Comparison of ENCODE assay signal across 9 mouse cellular contexts in the genomic region with DNA sequence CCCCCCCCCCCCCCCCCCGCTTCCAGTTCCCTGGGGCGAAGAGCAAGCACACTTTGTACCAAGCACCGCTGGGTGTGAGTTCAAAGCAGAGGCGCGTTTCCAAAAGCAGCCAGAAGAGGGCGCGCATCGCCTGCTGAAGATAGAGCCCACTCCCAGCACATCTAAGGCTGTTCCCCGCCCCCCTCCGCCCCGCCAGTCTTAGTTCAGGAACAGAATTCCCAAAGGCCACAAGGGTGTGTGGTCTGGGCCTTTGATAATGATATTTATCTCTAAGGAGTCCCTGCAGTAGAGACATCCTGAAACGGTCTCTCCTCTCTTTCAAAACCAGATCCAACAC. TPM values are rescaled to one million over a fixed set of nuclear protein-coding genes. Genes with fewer than 3 reads are reported as not detected.
DNase-seq lines count a peak whose midpoint lies in the region; ATAC-seq lines count a peak whose summit lies in the region.
"Had no signal": no experiment of that assay in that cellular context is flagged by ENCODE, and none has a peak within 500 bp of the region (broad histone marks: within the 10 kb centered on the region; RNA-seq: fewer than 3 reads in every experiment).

No protein-coding gene starts in this region.

- H3K4me1 ChIP-seq in hindbrain, embryonic 14.5 days (replicated peaks; ENCODE audit: control insufficient read depth, insufficient read depth, low read length), result 0 out of 2 replicates have a peak, but pooled peaks cover 8% of the 10 kb centered on the region

- H3K9ac ChIP-seq in hindbrain, embryonic 14.5 days, result peak overlapping the region; percentile 57; the same call in 1 of the 2 replicates

- peaks cover 13% of the 10 kb centered on the region for H3K27me3 ChIP-seq in hindbrain, embryonic 14.5 days (ENCODE audit: control insufficient read depth, insufficient read depth, low read length)

- DNase-seq in T-cell, adult 2 months (ENCODE audit: low spot score), result peak; percentile 3
- DNase-seq in cerebellum, postnatal 25 days, result peak; percentile 83 to 90
- peak; percentile 93 for DNase-seq in frontal cortex, postnatal 36 days (ENCODE audit: low spot score in 2 of 2)
- peak; percentile 95 for DNase-seq in hindbrain, embryonic 14.5 days (ENCODE audit: low spot score)
- peak; percentile 92 to 98 for DNase-seq in layer of hippocampus, postnatal 25 days (ENCODE audit: extremely low spot score in 1 of 2, low spot score in 1 of 2)
- peak; percentile 93 for DNase-seq in lung, postnatal 10 days
- DNase-seq in right cerebral cortex, adult 18-20 months, result peak; percentile 88
- DNase-seq in urinary bladder, postnatal 25 days (ENCODE audit: low spot score), result peak; percentile 88

- H3K4me3 ChIP-seq in hindbrain, embryonic 14.5 days (replicated peaks; ENCODE audit: low read length), result peak overlapping the region; percentile 33

- WGBS in hindbrain, embryonic 14.5 days, result 1% methylated on average over 10 of the region's 12 CpGs

- H3K27ac ChIP-seq in hindbrain, embryonic 14.5 days, result no peak overlapping the region

- H3K36me3 ChIP-seq in hindbrain, embryonic 14.5 days (replicated peaks; ENCODE audit: control insufficient read depth, insufficient read depth), result no peaks in the 10 kb centered on the region

- ATAC-seq in hindbrain, embryonic 14.5 days (ENCODE audit: low FRiP score), result peak; percentile 83; the same call in 1 of the 2 replicates

- H3K9me3 ChIP-seq in hindbrain, embryonic 14.5 days (ENCODE audit: control insufficient read depth, low read length), result no peaks in the 10 kb centered on the region

- H3K4me2 ChIP-seq in hindbrain, embryonic 14.5 days (replicated peaks), result peak overlapping the region; percentile 79

RNA-seq across cellular contexts. Expression of a gene that starts 28.9 kb away (rescaled TPM):
- 0.46 and 0.97 TPM in 2 replicates for polyA plus RNA-seq in hindbrain, embryonic 14.5 days (2014; fragmentation: Nextera tagmentation; extraction: Ambion mirVana)
- under 1 TPM in 1 of 2 experiments, not detected in 1; 0.12 TPM for total RNA-seq in layer of hippocampus, postnatal 25 days (2021)
- polyA plus RNA-seq: large intestine, adult 2 months had no signal

Comparison
In these comparisons a context has a peak if more than half of its experiments do, and no peak if none do; other contexts are left out.
1. DNase-seq: peak in every context shown above with its lines; median percentile 95 in hindbrain, embryonic 14.5 days; 95 in layer of hippocampus, postnatal 25 days; 93 in frontal cortex, postnatal 36 days; 93 in lung, postnatal 10 days; 88 in right cerebral cortex, adult 18-20 months; 88 in urinary bladder, postnatal 25 days; 86 in cerebellum, postnatal 25 days; 3 in T-cell, adult 2 months.